In genomic region chr3:55373689-55374088, GRCm38 (mm10) we compare ENCODE assay signal across 9 mouse cellular contexts.
DNase-seq lines count a peak whose midpoint lies in the region; ATAC-seq lines count a peak whose summit lies in the region.
"Had no signal": no experiment of that assay in that cellular context is flagged by ENCODE, and none has a peak within 500 bp of the region (broad histone marks: within the 10 kb centered on the region; RNA-seq: fewer than 3 reads in every experiment).

No protein-coding gene starts in this region.

- no peaks in the 10 kb centered on the region for H3K27me3 ChIP-seq in intestine, embryonic 14.5 days (replicated peaks; ENCODE audit: control insufficient read depth, insufficient read depth, low read length)
- no peaks in the 10 kb centered on the region for H3K27me3 ChIP-seq in midbrain, embryonic 11.5 days (ENCODE audit: control insufficient read depth, insufficient read depth, low read length)
- no peaks in the 10 kb centered on the region for H3K27me3 ChIP-seq in stomach, embryonic 16.5 days (ENCODE audit: control insufficient read depth, insufficient read depth, low read length)
- H3K27me3 ChIP-seq: CH12.LX had no signal

- no peaks in the 10 kb centered on the region for H3K4me1 ChIP-seq in intestine, embryonic 14.5 days (replicated peaks; ENCODE audit: control insufficient read depth, insufficient read depth, low read length)
- H3K4me1 ChIP-seq in midbrain, embryonic 11.5 days (ENCODE audit: control insufficient read depth, insufficient read depth, low read length) = no peaks in the 10 kb centered on the region; the same call in 1 of the 2 replicates
- no peaks in the 10 kb centered on the region for H3K4me1 ChIP-seq in stomach, embryonic 16.5 days (ENCODE audit: control insufficient read depth, insufficient read depth, low read length)

- peak; percentile 23 for DNase-seq in gastrocnemius, adult 18-20 months (ENCODE audit: low spot score)
- no peak for DNase-seq in gastrocnemius, postnatal 25 days
- peak; percentile 88 to 91 for DNase-seq in cerebellum, postnatal 10 days
- peak; percentile 52 to 59 for DNase-seq in frontal cortex, postnatal 25 days (ENCODE audit: low spot score in 2 of 2)
- peak; percentile 83 for DNase-seq in intestine, embryonic 14.5 days (ENCODE audit: low spot score)
- DNase-seq in left cerebral cortex, postnatal 14 days (ENCODE audit: low spot score in 2 of 2) = peak; percentile 83 to 90
- DNase-seq in midbrain, embryonic 11.5 days (ENCODE audit: low spot score, missing footprints) = peak; percentile 97

- intact Hi-C loops in left cerebral cortex, postnatal 14 days (cut with DNase I) = loop anchor here (1.0 kb wide), 1 partner anchor 93 kb away; no protein-coding TSS in a partner anchor

- peak; percentile 81 for ATAC-seq in intestine, embryonic 14.5 days (replicated peaks; ENCODE audit: low FRiP score, low TSS enrichment, low read depth)
- peak; percentile 91 for ATAC-seq in midbrain, embryonic 11.5 days (ENCODE audit: low FRiP score)
- ATAC-seq in stomach, embryonic 16.5 days (ENCODE audit: insufficient read depth, low FRiP score) = peak; percentile 60

- 6% methylated on average over 11 of the region's 11 CpGs for WGBS in intestine, embryonic 14.5 days
- WGBS in midbrain, embryonic 11.5 days = 5% methylated on average over 11 of the region's 11 CpGs
- 6% methylated on average over 11 of the region's 11 CpGs for WGBS in stomach, embryonic 16.5 days

- no peaks in the 10 kb centered on the region for H3K9me3 ChIP-seq in intestine, embryonic 14.5 days (ENCODE audit: control insufficient read depth, low read length)
- no peaks in the 10 kb centered on the region for H3K9me3 ChIP-seq in midbrain, embryonic 11.5 days (ENCODE audit: control insufficient read depth, low read length)
- no peaks in the 10 kb centered on the region for H3K9me3 ChIP-seq in stomach, embryonic 16.5 days (replicated peaks; ENCODE audit: control insufficient read depth, low read length)

- H3K9ac ChIP-seq in intestine, embryonic 14.5 days (ENCODE audit: low read length) = no peak overlapping the region
- H3K9ac ChIP-seq in midbrain, embryonic 11.5 days (ENCODE audit: low read length) = peak overlapping the region; percentile 46
- peak overlapping the region; percentile 57 for H3K9ac ChIP-seq in stomach, embryonic 16.5 days (ENCODE audit: low read length)

- peak overlapping the region; percentile 41 for H3K4me2 ChIP-seq in intestine, embryonic 14.5 days (ENCODE audit: low read length)
- H3K4me2 ChIP-seq in midbrain, embryonic 11.5 days = peak overlapping the region; percentile 56
- H3K4me2 ChIP-seq in stomach, embryonic 16.5 days (ENCODE audit: low read depth, low read length) = peak overlapping the region; percentile 70

- H3K27ac ChIP-seq in intestine, embryonic 14.5 days (ENCODE audit: low read depth) = no peak overlapping the region
- H3K27ac ChIP-seq in midbrain, embryonic 11.5 days (ENCODE audit: low read depth, low read length) = no peak overlapping the region
- no peak overlapping the region for H3K27ac ChIP-seq in stomach, embryonic 16.5 days (ENCODE audit: low read length)

- peak overlapping the region; percentile 22 for H3K4me3 ChIP-seq in intestine, embryonic 14.5 days (ENCODE audit: low read depth, low read length)
- peak overlapping the region; percentile 25 for H3K4me3 ChIP-seq in midbrain, embryonic 11.5 days (ENCODE audit: low read depth, low read length)
- peak overlapping the region; percentile 49 for H3K4me3 ChIP-seq in stomach, embryonic 16.5 days (replicated peaks; ENCODE audit: low read length)

- no peaks in the 10 kb centered on the region for H3K36me3 ChIP-seq in intestine, embryonic 14.5 days (ENCODE audit: control insufficient read depth, insufficient read depth, low read length)
- no peaks in the 10 kb centered on the region for H3K36me3 ChIP-seq in midbrain, embryonic 11.5 days (ENCODE audit: control insufficient read depth, insufficient read depth, low read length)
- H3K36me3 ChIP-seq in stomach, embryonic 16.5 days (ENCODE audit: control insufficient read depth, insufficient read depth, low read length) = no peaks in the 10 kb centered on the region
